Mouse (Mus musculus): ENCODE measurements around the gene Ly75. TPM values are rescaled to one million over a fixed set of nuclear protein-coding genes. Genes with fewer than 3 reads are reported as not detected.

Gene Ly75
- polyA plus RNA-seq, 1 experiment from 2014 or later, result 2.3 TPM

GRCm38 (mm10) chr2:60384083-60384762, 1.1 kb upstream of the Ly75 start:
- H3K36me3 ChIP-seq (ENCODE audit: control insufficient read depth, insufficient read depth, low read length), result no peaks in the 10 kb centered on the region
- peaks cover 2% of the 10 kb centered on the region for H3K4me1 ChIP-seq (ENCODE audit: control insufficient read depth, insufficient read depth, low read length)
- H3K27me3 ChIP-seq (ENCODE audit: control insufficient read depth, insufficient read depth, low read length), result peaks cover 7% of the 10 kb centered on the region
- no peak overlapping the region for H3K9ac ChIP-seq (ENCODE audit: low read length)
- 22% methylated on average over 7 of the region's 7 CpGs for WGBS
- no peak overlapping the region for H3K4me2 ChIP-seq
- no peak for ATAC-seq (ENCODE audit: low FRiP score)
- no peak overlapping the region for H3K4me3 ChIP-seq (ENCODE audit: low read depth, low read length)
- DNase-seq (ENCODE audit: low spot score, missing footprints), result no peak
- no peaks in the 10 kb centered on the region for H3K9me3 ChIP-seq (ENCODE audit: control insufficient read depth, low read length)
- no peak overlapping the region for H3K27ac ChIP-seq (ENCODE audit: low read depth, low read length)

DNA sequence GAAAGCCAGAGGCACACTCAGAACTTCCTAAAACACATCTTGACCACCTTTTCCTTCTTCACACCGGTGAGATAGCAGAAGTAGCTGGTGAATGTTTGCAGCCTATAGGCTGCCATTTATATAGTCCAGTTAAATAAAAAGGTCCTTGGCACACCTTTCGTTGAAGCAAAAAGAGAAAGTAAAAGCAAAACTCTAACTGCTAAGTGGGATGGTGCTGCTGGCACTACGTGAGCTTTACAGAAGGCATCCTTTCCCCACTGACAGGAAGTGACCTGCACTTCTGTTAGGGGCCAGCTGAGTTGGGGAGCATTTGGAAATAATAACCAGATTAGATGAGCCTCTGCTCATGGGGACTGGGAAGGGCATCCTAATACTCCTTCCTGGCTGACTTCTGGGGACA, 757 bp downstream of the Ly75 start:
- H3K4me1 ChIP-seq (ENCODE audit: control insufficient read depth, insufficient read depth, low read length), result peaks cover 2% of the 10 kb centered on the region
- H3K4me3 ChIP-seq (ENCODE audit: low read depth, low read length), result peak overlapping the region; percentile 45; the same call in 1 of the 2 replicates
- no peak overlapping the region for H3K27ac ChIP-seq (ENCODE audit: low read depth, low read length)
- 61% methylated on average over 3 of the region's 3 CpGs for WGBS
- H3K4me2 ChIP-seq, result peak overlapping the region; percentile 68
- peaks cover 7% of the 10 kb centered on the region for H3K27me3 ChIP-seq (ENCODE audit: control insufficient read depth, insufficient read depth, low read length)
- DNase-seq (ENCODE audit: low spot score, missing footprints) (no peak), ATAC-seq (ENCODE audit: low FRiP score) (no peak)
- no peaks in the 10 kb centered on the region for H3K36me3 ChIP-seq (ENCODE audit: control insufficient read depth, insufficient read depth, low read length)
- no peak overlapping the region for H3K9ac ChIP-seq (ENCODE audit: low read length)
- H3K9me3 ChIP-seq (ENCODE audit: control insufficient read depth, low read length), result no peaks in the 10 kb centered on the region

DNA sequence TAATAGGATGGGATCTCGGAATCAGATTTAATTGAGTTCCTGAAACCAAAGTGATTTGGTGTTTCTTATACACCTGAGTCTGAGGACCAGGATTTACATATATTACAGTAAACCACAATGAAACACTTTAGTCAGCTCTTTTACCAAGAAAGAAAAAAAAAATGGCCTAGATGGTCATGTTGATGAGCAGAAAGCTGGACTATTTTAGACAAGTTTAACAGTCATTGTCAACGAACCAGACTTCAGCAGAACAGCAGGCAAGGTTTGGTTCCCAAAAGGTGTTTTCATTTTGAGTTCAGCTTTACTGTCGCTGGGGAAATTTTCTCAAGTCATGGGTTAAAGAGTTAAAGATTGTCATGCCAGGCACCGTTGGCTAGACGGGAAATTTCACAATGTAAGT, 5.8 kb downstream of the Ly75 start:
- Histone ChIP-seq H3K27me3 (ENCODE audit: control insufficient read depth, insufficient read depth, low read length) (peaks cover 2% of the 10 kb centered on the region; the same call in 1 of the 2 replicates), H3K4me2 (no peak overlapping the region), H3K9ac (ENCODE audit: low read length) (no peak overlapping the region), H3K9me3 (ENCODE audit: control insufficient read depth, low read length) (no peaks in the 10 kb centered on the region), H3K27ac (ENCODE audit: low read depth, low read length) (no peak overlapping the region), H3K4me1 (ENCODE audit: control insufficient read depth, insufficient read depth, low read length) (no peaks in the 10 kb centered on the region), H3K36me3 (ENCODE audit: control insufficient read depth, insufficient read depth, low read length) (no peaks in the 10 kb centered on the region), H3K4me3 (ENCODE audit: low read depth, low read length) (no peak overlapping the region)
- no peak for ATAC-seq (ENCODE audit: low FRiP score)
- no peak for DNase-seq (ENCODE audit: low spot score, missing footprints)
- WGBS, result 88% methylated on average over 5 of the region's 5 CpGs

DNA sequence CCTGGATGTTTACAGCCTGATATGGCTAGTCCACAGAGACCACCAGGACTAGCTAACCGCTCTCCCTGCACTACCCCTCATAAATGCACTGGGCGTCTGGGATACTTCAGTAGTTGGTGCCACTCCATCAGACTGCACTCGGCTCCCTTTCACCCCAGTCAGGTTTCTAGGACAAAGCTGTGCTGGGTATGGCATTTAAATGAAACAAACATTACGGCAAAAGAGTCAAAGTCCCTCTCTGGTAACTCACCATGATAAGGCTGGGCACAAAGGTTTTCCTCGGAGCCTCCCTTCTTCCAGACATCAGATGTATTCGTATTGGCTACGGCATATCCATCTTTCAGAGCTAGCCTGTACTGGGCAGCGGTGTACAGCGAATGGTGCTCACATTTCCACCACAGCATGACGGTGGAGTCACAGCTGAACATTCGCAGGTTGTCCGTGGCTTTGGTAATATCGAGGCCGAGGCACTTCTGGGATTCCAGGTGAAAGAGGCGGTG, 7.4 kb downstream of the Ly75 start:
- Histone ChIP-seq H3K9me3 (ENCODE audit: control insufficient read depth, low read length) (no peaks in the 10 kb centered on the region), H3K27ac (ENCODE audit: low read depth, low read length) (no peak overlapping the region)
- WGBS, result 94% methylated on average over 15 of the region's 15 CpGs

DNA sequence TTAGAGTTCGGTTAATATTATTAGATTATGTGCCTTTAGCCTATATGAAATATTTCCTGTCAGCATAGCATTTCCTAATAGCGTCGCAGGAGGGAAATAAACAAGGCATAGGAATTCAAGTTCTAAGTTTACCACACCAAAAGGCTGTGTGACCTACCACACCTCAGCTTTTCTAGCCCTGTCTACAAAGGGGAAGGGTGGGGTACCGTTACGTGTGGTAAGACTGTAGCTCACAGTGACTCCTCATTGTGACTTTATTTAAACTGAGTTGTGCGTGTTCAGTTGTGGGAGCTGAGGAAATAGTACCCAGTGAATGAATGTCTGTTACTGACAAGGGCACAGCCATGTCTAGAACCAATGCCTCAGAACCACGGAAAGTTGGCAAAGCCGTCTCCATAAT, 8.0 kb downstream of the Ly75 start:
- H3K36me3 ChIP-seq (ENCODE audit: control insufficient read depth, insufficient read depth, low read length), result no peaks in the 10 kb centered on the region
- no peak for ATAC-seq (ENCODE audit: low FRiP score)
- H3K4me2 ChIP-seq, result no peak overlapping the region
- 93% methylated on average over 8 of the region's 8 CpGs for WGBS
- H3K9me3 ChIP-seq (ENCODE audit: control insufficient read depth, low read length), result no peaks in the 10 kb centered on the region
- H3K4me3 ChIP-seq (ENCODE audit: low read depth, low read length), result no peak overlapping the region
- DNase-seq (ENCODE audit: low spot score, missing footprints), result no peak
- no peaks in the 10 kb centered on the region for H3K4me1 ChIP-seq (ENCODE audit: control insufficient read depth, insufficient read depth, low read length)
- H3K27ac ChIP-seq (ENCODE audit: low read depth, low read length), result no peak overlapping the region
- H3K9ac ChIP-seq (ENCODE audit: low read length), result no peak overlapping the region
- H3K27me3 ChIP-seq (ENCODE audit: control insufficient read depth, insufficient read depth, low read length), result no peaks in the 10 kb centered on the region

More for the DNA sequence above, 7.4 kb downstream of the Ly75 start:
- Histone ChIP-seq H3K36me3 (ENCODE audit: control insufficient read depth, insufficient read depth, low read length) (no peaks in the 10 kb centered on the region), H3K4me3 (ENCODE audit: low read depth, low read length) (no peak overlapping the region), H3K4me1 (ENCODE audit: control insufficient read depth, insufficient read depth, low read length) (no peaks in the 10 kb centered on the region), H3K9ac (ENCODE audit: low read length) (no peak overlapping the region), H3K27me3 (ENCODE audit: control insufficient read depth, insufficient read depth, low read length) (no peaks in the 10 kb centered on the region), H3K4me2 (no peak overlapping the region)
- ATAC-seq (ENCODE audit: low FRiP score) (no peak), DNase-seq (ENCODE audit: low spot score, missing footprints) (no peak)

GRCm38 (mm10) chr2:60370188-60370587, 12.9 kb downstream of the Ly75 start:
- Histone ChIP-seq H3K4me1 (ENCODE audit: control insufficient read depth, insufficient read depth, low read length) (no peaks in the 10 kb centered on the region), H3K27me3 (ENCODE audit: control insufficient read depth, insufficient read depth, low read length) (no peaks in the 10 kb centered on the region), H3K9me3 (ENCODE audit: control insufficient read depth, low read length) (no peaks in the 10 kb centered on the region), H3K4me3 (ENCODE audit: low read depth, low read length) (no peak overlapping the region), H3K27ac (ENCODE audit: low read depth, low read length) (no peak overlapping the region), H3K9ac (ENCODE audit: low read length) (no peak overlapping the region), H3K36me3 (ENCODE audit: control insufficient read depth, insufficient read depth, low read length) (no peaks in the 10 kb centered on the region), H3K4me2 (no peak overlapping the region)
- ATAC-seq (ENCODE audit: low FRiP score), result no peak
- no peak for DNase-seq (ENCODE audit: low spot score, missing footprints)
- 96% methylated on average over 5 of the region's 5 CpGs for WGBS

DNA sequence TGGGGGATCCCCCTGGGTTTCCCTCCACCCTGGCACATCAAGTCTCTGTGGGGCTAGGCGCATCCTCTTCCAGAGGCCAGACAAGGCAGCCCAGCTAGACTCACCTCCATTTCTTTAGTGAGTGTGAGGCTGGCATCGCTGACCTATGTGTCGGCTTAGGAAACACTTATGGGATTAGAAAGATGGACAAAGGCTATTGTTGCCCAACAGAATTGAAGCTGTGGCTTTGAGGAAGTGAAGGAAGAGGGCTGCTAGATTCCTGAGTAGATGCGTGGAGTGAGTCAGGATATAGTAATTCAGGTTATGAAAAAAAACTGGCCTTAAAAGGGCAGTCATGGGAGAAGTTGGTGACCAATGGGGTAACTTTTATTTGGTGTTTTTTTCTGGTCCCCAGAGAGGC, 13.6 kb downstream of the Ly75 start:
- WGBS, result 66% methylated on average over 4 of the region's 4 CpGs
- Histone ChIP-seq H3K36me3 (ENCODE audit: control insufficient read depth, insufficient read depth, low read length) (no peaks in the 10 kb centered on the region), H3K27me3 (ENCODE audit: control insufficient read depth, insufficient read depth, low read length) (no peaks in the 10 kb centered on the region), H3K4me3 (ENCODE audit: low read depth, low read length) (no peak overlapping the region), H3K4me1 (ENCODE audit: control insufficient read depth, insufficient read depth, low read length) (no peaks in the 10 kb centered on the region), H3K27ac (ENCODE audit: low read depth, low read length) (no peak overlapping the region), H3K9me3 (ENCODE audit: control insufficient read depth, low read length) (no peaks in the 10 kb centered on the region), H3K4me2 (no peak overlapping the region), H3K9ac (ENCODE audit: low read length) (no peak overlapping the region)
- no peak for ATAC-seq (ENCODE audit: low FRiP score)
- DNase-seq (ENCODE audit: low spot score, missing footprints), result no peak

- no peak overlapping the region for H3K27ac ChIP-seq (ENCODE audit: low read depth, low read length)
- 94% methylated on average over 7 of the region's 7 CpGs for WGBS
- ATAC-seq (ENCODE audit: low FRiP score), result no peak
Observed at GRCm38 (mm10) chr2:60367871-60368270, 15.2 kb downstream of the Ly75 start.

GRCm38 (mm10) chr2:60367204-60367603, 15.9 kb downstream of the Ly75 start:
- Histone ChIP-seq H3K27me3 (ENCODE audit: control insufficient read depth, insufficient read depth, low read length) (no peaks in the 10 kb centered on the region), H3K9ac (ENCODE audit: low read length) (no peak overlapping the region), H3K36me3 (ENCODE audit: control insufficient read depth, insufficient read depth, low read length) (no peaks in the 10 kb centered on the region), H3K4me2 (no peak overlapping the region), H3K4me1 (ENCODE audit: control insufficient read depth, insufficient read depth, low read length) (no peaks in the 10 kb centered on the region), H3K27ac (ENCODE audit: low read depth, low read length) (no peak overlapping the region), H3K9me3 (ENCODE audit: control insufficient read depth, low read length) (no peaks in the 10 kb centered on the region), H3K4me3 (ENCODE audit: low read depth, low read length) (no peak overlapping the region)
- 90% methylated on average over 2 of the region's 2 CpGs for WGBS
- ATAC-seq (ENCODE audit: low FRiP score), result no peak
- DNase-seq (ENCODE audit: low spot score, missing footprints), result no peak

More at GRCm38 (mm10) chr2:60367871-60368270, 15.2 kb downstream of the Ly75 start:
- no peaks in the 10 kb centered on the region for H3K9me3 ChIP-seq (ENCODE audit: control insufficient read depth, low read length)
- no peak overlapping the region for H3K9ac ChIP-seq (ENCODE audit: low read length)
- no peaks in the 10 kb centered on the region for H3K4me1 ChIP-seq (ENCODE audit: control insufficient read depth, insufficient read depth, low read length)
- H3K36me3 ChIP-seq (ENCODE audit: control insufficient read depth, insufficient read depth, low read length), result no peaks in the 10 kb centered on the region
- H3K4me3 ChIP-seq (ENCODE audit: low read depth, low read length), result no peak overlapping the region
- no peak for DNase-seq (ENCODE audit: low spot score, missing footprints)
- H3K27me3 ChIP-seq (ENCODE audit: control insufficient read depth, insufficient read depth, low read length), result no peaks in the 10 kb centered on the region
- no peak overlapping the region for H3K4me2 ChIP-seq

Measured in midbrain, embryonic 11.5 days (tissue).